Mouse (Mus musculus) heart, embryonic 12.5 days (tissue): ENCODE results near the gene Tnfaip1. TPM values are rescaled to one million over a fixed set of nuclear protein-coding genes. Genes with fewer than 3 reads are reported as not detected.

Source experiments
- ATAC-seq: fragments of 200-750 bp; cut with Nextera tagmentation; 2 replicates; pipeline ENCODE4 v1.8.0; 2017; ENCODE audit warnings: moderate TSS enrichment, moderate library complexity; ENCODE audit not compliant: insufficient number of reproducible peaks, low FRiP score
- H3K27ac ChIP-seq: fragments of 300-500 bp; sonication (generic); 2 replicates; pipeline ENCODE4 v1.5.1; 2016; ENCODE audit warnings: mild to moderate bottlenecking, moderate library complexity; ENCODE audit not compliant: poor library complexity, severe bottlenecking
- H3K27me3 ChIP-seq: fragments of 300-500 bp; sonication (generic); replicated peaks from 2 replicates; pipeline ENCODE4 v1.6.1; 2016; ENCODE audit warnings: mild to moderate bottlenecking, moderate library complexity
- H3K36me3 ChIP-seq: fragments of 300-500 bp; sonication (generic); 2 replicates; pipeline ENCODE4 v1.6.1; 2016; ENCODE audit warnings: mild to moderate bottlenecking, moderate library complexity
- H3K4me1 ChIP-seq: fragments of 300-500 bp; sonication (generic); replicated peaks from 2 replicates; pipeline ENCODE4 v1.6.1; 2016; ENCODE audit warnings: mild to moderate bottlenecking
- H3K4me2 ChIP-seq: fragments of 300-500 bp; sonication (generic); 2 replicates; pipeline ENCODE4 v1.6.1; 2016; ENCODE audit warnings: mild to moderate bottlenecking, moderate library complexity
- H3K4me3 ChIP-seq: fragments of 300-500 bp; sonication (generic); 2 replicates; pipeline ENCODE4 v1.5.1; 2016; ENCODE audit warnings: mild to moderate bottlenecking
- H3K9ac ChIP-seq: fragments of 300-500 bp; sonication (generic); 2 replicates; pipeline ENCODE4 v1.6.1; 2016; ENCODE audit warnings: mild to moderate bottlenecking, moderate library complexity
- H3K9me3 ChIP-seq: fragments of 300-500 bp; sonication (generic); replicated peaks from 2 replicates; pipeline ENCODE4 v1.6.1; 2016; ENCODE audit warnings: mild to moderate bottlenecking, moderate library complexity
- WGBS: fragments of 180-500 bp; shearing (Covaris S2); methylation state at CpG from one replicate; pipeline ENCODE4 v1.1.7; 2016; 5-methylcytosine and 5-hydroxymethylcytosine counted together
- polyA plus RNA-seq: library from polyadenylated mRNA; unstranded; fragments of >200 nt; fragmentation: Nextera tagmentation; extraction: Ambion mirVana; gene quantifications from 2 replicates; pipeline ENCODE4 v1.2.1, GENCODE M21; 2016

Tnfaip1 gene
- polyA plus RNA-seq, 1 experiment from 2014 or later = 80.1 TPM

DNA sequence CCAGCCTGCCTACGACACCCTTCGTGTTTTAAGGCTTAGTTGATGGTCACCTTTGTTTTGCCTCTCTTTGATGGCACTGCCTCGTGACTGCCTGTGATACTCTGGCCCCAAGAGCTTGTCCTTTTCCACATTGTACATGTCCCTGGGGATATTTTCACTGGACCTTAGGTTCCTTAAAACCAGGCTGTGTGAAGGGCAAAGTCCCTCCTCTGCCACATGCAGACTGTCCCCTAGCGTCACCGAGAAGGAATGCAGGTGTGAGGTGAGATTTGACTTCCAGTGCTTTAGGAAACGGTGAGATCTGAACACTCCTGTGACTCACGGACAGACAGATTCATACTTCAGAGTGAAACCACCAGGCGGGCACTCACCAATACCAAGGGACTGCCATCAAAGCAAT lies 21.1 kb upstream of the Tnfaip1 start:
- no peaks in the 10 kb centered on the region for H3K36me3 ChIP-seq
- peaks cover 17% of the 10 kb centered on the region for H3K4me1 ChIP-seq
- no peak overlapping the region for H3K27ac ChIP-seq
- 0 out of 2 replicates have a peak, but pooled peaks cover 3% of the 10 kb centered on the region for H3K9me3 ChIP-seq
- no peak overlapping the region for H3K4me2 ChIP-seq
- ATAC-seq = no peak
- no peak overlapping the region for H3K4me3 ChIP-seq
- H3K27me3 ChIP-seq = no peaks in the 10 kb centered on the region
- no peak overlapping the region for H3K9ac ChIP-seq
- WGBS = 60% methylated on average over 8 of the region's 8 CpGs

DNA sequence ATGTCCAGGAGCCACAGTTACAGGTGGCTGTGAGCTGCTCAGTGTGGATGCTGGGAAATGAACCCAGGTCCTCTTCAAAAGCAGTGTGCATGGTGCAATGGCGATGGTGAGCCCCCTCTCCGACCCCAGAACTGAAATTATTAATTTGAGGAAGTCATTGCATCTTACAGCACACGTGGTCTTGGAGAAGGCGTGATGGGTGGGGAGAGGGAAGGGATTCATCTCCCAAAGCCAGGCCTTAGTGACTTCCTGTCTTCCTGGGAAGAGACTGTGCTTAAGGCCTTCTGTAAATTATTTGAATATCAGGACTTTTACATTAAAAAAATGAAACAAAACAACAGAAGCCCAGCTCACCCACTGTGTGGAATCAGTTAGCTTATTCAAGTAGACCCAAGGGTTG lies 19.9 kb upstream of the Tnfaip1 start:
- ATAC-seq = no peak
- Histone ChIP-seq H3K9me3 (0 out of 2 replicates have a peak, but pooled peaks cover 3% of the 10 kb centered on the region), H3K4me3 (no peak overlapping the region), H3K27me3 (no peaks in the 10 kb centered on the region), H3K4me2 (no peak overlapping the region), H3K27ac (peak overlapping the region; percentile 70; the same call in 1 of the 2 replicates), H3K4me1 (peaks cover 18% of the 10 kb centered on the region), H3K36me3 (no peaks in the 10 kb centered on the region), H3K9ac (no peak overlapping the region)
- 76% methylated on average over 4 of the region's 4 CpGs for WGBS

DNA sequence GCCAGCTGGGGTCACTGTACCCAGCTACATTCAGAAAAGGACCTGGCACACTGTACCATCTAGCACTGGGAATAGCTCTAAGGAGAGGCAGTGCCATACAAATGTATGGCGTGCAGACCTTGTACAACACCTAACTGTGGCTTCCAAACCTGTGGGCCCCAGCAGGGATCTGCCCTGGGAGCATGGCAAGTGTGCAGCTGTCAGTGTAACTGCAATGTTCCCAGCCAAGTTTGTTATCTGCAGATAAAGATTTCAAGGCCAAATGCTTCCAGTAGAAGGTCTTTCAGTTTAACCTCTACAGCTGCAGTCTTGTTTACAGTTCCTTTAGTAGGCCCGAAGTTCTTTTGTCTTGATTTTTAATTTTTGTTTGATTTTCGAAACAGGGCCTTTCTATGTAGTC lies 19.5 kb upstream of the Tnfaip1 start:
- H3K27ac ChIP-seq = peak overlapping the region; percentile 70
- H3K4me2 ChIP-seq = no peak overlapping the region
- no peaks in the 10 kb centered on the region for H3K27me3 ChIP-seq
- no peak overlapping the region for H3K4me3 ChIP-seq
- no peaks in the 10 kb centered on the region for H3K36me3 ChIP-seq
- H3K9ac ChIP-seq = 0 out of 2 replicates have a peak overlapping the region, but pooled peaks have one; percentile 27
- H3K9me3 ChIP-seq = 0 out of 2 replicates have a peak, but pooled peaks cover 3% of the 10 kb centered on the region
- peaks cover 21% of the 10 kb centered on the region for H3K4me1 ChIP-seq
- no peak for ATAC-seq
- 57% methylated on average over 3 of the region's 3 CpGs for WGBS

DNA sequence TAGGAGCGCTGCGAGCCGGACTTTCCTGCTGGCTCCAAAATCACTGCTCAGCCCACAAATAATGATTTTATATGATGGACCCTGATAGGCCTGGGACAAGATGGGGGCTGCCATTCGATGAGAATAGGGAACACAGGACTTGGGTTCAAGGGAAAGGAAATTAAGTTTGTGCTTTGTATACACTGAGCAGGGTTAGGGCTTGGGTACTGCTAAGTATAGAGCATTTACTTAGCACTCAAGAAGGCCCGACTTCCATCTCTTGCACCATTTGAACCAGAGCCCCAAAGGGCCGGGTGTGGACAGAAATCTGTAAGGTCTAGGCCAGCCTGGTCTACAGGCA lies 14.9 kb upstream of the Tnfaip1 start:
- H3K4me1 ChIP-seq = peaks cover 30% of the 10 kb centered on the region
- H3K4me3 ChIP-seq = peak overlapping the region; percentile 59
- H3K9me3 ChIP-seq = 0 out of 2 replicates have a peak, but pooled peaks cover 3% of the 10 kb centered on the region
- peak overlapping the region; percentile 29; the same call in 1 of the 2 replicates for H3K27ac ChIP-seq
- no peaks in the 10 kb centered on the region for H3K36me3 ChIP-seq
- H3K4me2 ChIP-seq = peak overlapping the region; percentile 74
- WGBS = 35% methylated on average over 6 of the region's 6 CpGs
- peak overlapping the region; percentile 73; the same call in 1 of the 2 replicates for H3K9ac ChIP-seq
- H3K27me3 ChIP-seq = no peaks in the 10 kb centered on the region
- ATAC-seq = peak; percentile 1; the same call in 1 of the 2 replicates

DNA sequence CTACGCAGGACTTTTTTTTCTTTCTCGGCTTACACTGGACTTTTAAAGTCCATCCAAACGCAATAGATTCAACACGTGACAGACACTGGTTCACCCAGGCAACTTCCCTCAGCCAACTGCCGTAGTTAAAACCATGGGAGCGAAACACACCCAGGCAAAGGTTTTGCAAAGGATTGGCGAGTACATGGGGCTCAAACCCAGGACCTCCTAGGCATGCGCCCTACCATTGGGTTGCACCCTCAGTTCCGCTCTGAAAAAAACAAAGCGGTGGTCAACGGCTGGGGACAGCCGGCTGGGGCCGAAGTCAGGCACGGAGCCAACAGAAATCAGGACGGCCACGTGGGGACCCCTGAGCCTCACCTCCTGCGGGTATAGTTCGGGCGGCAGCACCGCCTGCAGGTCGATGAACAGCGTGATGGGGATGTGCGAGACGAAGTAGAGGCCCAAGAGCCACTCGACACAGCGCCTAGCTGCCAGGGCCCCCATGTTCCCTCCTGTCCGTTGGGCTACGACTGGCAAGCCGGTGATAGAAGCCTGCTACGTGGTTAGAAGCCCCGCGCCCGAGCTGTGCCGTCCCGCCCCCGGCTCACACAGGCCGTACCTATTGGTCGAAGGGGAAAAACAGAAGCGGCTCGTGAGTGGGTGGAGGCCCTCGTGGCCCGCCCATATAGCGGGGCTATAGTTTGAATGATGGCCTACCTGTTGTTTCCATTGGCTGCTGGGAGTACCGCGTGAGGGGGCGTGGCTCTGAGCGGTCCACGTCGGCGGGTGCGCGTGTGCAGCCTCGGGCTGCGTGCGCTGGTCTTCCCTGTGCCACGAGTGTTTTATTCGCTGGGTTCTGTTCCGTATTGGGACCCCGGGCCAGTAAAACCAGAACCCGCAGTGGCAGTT lies 14.3 kb upstream of the Tnfaip1 start, which contains the start of gene Tmem97:
Tmem97 (minus strand) TSS at position 610 of the 891 bp plus-strand sequence.
- Histone ChIP-seq H3K9ac (peak within 1 kb of the TSS; percentile 73), H3K4me2 (peak within 1 kb of the TSS; percentile 74), H3K9me3 (0 out of 2 replicates have a peak, but pooled peaks cover 3% of the 10 kb centered on the region), H3K4me3 (peak within 1 kb of the TSS; percentile 59), H3K4me1 (peaks cover 24% of the 10 kb centered on the region), H3K36me3 (peaks cover 4% of the 10 kb centered on the region), H3K27ac (peak within 1 kb of the TSS; percentile 70), H3K27me3 (no peaks in the 10 kb centered on the region)
- peak; percentile 100 for ATAC-seq
- under 1% methylated on average over 60 of the region's 60 CpGs for WGBS

DNA sequence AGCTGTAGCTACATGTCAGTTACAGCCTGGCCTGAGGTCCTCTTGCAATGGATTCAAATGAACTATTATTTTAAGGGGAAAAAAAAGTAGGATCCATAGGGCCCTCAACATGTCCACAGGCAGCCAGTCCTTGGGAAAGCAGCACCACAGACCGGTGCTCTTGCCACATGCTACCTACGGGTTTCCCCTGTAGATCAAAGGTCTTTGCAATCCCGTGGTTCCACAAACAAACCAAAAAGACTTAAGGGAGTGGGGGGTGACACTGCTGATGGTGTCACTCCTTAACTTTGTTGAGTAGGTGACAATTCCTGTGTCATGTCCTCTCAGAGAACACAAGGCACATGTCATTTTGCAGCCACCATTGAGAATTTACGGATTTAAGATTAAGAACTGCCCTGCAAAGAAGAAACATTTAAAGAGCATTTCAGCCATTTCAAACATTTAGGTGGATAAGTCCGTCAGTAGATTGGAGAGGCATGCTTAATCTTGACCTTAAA lies 13.4 kb upstream of the Tnfaip1 start:
- H3K36me3 ChIP-seq = peaks cover 10% of the 10 kb centered on the region
- peak overlapping the region; percentile 59 for H3K4me3 ChIP-seq
- H3K9ac ChIP-seq = peak overlapping the region; percentile 70
- 0 out of 2 replicates have a peak, but pooled peaks cover 3% of the 10 kb centered on the region for H3K9me3 ChIP-seq
- ATAC-seq = no peak
- H3K27me3 ChIP-seq = no peaks in the 10 kb centered on the region
- WGBS = 3% methylated on average over 5 of the region's 5 CpGs
- H3K4me2 ChIP-seq = peak overlapping the region; percentile 74
- peaks cover 17% of the 10 kb centered on the region for H3K4me1 ChIP-seq
- H3K27ac ChIP-seq = no peak overlapping the region

DNA sequence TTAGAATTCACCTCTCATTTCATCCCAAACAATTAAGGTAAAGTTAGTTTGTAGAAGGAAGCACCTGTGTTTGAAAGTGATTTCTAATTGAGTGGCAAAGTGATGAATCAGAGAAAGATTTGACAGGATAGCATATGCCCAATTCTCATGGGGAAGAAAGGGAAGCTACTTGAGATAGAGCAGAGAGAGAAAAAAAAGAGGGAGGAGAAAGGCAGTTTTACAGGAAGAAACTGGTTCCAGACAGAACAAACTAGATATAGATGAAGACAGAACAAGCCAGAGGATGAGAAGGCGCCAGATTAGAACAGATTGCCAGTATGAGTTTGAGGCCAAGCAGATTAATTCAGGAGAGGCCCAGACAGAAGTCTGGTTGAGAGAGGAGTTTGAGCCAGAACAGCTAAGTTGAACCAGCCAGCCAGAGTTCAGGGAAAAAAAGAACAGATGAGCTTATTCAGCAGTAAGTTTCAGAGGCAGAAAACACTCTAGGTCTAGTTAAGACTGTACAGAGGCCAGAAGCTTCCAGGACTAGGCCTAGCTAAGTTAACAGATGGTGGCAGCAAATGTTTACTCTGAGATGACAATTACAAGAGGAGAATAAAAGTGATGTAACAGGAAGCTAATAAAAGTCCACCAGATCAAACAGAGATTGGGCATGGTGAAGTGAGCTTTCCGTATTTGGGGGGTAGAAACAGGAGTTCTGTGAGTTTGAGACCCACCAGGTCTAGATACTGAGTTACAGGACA lies 11.8 kb upstream of the Tnfaip1 start:
- Histone ChIP-seq H3K36me3 (peaks cover 24% of the 10 kb centered on the region), H3K4me3 (no peak overlapping the region), H3K9ac (no peak overlapping the region), H3K27ac (no peak overlapping the region), H3K9me3 (no peaks in the 10 kb centered on the region), H3K4me2 (no peak overlapping the region), H3K27me3 (no peaks in the 10 kb centered on the region), H3K4me1 (peaks cover 17% of the 10 kb centered on the region)
- ATAC-seq = no peak
- 81% methylated on average over 2 of the region's 2 CpGs for WGBS

DNA sequence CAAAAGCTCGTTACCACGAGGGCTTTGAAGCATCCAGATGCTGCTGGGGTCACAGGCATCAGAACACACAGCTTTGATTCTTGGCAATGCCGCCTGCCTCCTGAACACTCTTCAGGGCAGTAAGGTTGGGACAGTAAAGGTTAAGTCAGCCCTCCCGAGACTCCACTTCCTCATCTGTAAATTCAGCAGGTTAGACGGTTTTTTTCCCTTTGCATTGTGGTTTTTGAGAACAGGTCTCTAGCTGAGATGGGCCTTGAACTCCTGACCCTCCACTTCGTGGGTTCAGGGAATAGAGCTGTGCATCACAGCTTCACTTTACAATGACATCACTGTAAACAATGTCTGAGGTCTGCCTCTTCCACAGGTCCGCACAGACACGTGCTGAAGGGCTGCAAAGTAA lies 9.0 kb upstream of the Tnfaip1 start:
- Histone ChIP-seq H3K9me3 (no peaks in the 10 kb centered on the region), H3K4me1 (peaks cover 13% of the 10 kb centered on the region), H3K36me3 (peaks cover 49% of the 10 kb centered on the region), H3K9ac (no peak overlapping the region), H3K27ac (no peak overlapping the region), H3K27me3 (no peaks in the 10 kb centered on the region), H3K4me2 (no peak overlapping the region), H3K4me3 (no peak overlapping the region)
- 61% methylated on average over 8 of the region's 8 CpGs for WGBS
- ATAC-seq = no peak

DNA sequence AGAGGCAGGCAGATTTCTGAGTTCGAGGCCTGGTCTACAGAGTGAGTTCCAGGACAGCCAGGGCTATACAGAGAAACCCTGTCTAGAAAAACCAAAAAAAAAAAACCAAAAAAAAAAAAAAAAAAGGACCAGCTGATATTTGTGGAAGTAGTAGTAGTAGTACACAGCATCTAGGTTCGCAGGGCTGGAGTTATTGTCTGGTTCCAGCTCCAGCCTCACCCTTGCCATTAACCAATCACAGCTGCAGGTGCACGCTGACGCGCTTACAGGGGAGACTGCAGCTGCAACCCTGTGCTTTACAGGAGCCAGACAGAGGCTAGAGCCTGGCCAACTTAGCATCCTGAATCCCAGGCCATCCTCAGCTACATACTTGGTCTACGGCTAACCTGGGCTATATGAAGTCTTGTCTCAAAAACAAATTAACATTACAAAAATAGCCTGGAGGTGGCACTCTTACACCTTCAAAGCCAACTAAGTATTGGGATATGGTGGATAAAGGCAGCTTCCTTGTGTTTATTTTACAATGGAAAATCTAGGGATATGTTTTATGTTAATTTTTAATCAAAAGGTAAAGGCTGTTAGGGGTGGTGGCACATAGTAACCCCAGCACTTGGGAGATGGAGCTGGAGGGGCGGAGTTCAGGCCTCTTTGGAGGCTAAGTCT lies 8.4 kb upstream of the Tnfaip1 start:
- WGBS = 92% methylated on average over 7 of the region's 7 CpGs
- H3K27me3 ChIP-seq = no peaks in the 10 kb centered on the region
- H3K9me3 ChIP-seq = no peaks in the 10 kb centered on the region
- no peak overlapping the region for H3K4me2 ChIP-seq
- H3K4me3 ChIP-seq = no peak overlapping the region
- ATAC-seq = no peak
- peaks cover 11% of the 10 kb centered on the region for H3K4me1 ChIP-seq
- no peak overlapping the region for H3K9ac ChIP-seq
- H3K36me3 ChIP-seq = peaks cover 53% of the 10 kb centered on the region
- H3K27ac ChIP-seq = no peak overlapping the region

DNA sequence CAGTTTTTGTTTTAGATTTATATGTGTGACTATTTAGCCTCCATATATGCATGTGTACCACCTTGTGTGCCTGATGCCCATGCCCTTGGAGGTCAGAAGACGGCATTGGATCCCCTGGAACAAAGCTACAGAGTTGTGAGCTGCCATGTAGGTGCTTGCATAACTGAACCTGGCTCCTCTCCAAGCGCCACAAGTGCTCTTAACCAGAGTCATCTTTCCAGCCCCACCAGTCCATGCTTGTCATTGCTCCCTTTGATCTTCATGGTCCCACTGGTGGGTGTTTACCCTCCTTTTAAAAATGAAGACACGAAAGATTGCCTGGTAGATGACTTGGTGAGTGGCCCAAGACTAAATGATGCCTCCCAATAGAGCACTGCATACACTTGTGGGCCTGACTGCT lies 4.2 kb upstream of the Tnfaip1 start:
- no peaks in the 10 kb centered on the region for H3K27me3 ChIP-seq
- no peaks in the 10 kb centered on the region for H3K9me3 ChIP-seq
- no peak overlapping the region for H3K4me3 ChIP-seq
- H3K27ac ChIP-seq = no peak overlapping the region
- 83% methylated on average over 3 of the region's 3 CpGs for WGBS
- ATAC-seq = no peak
- no peak overlapping the region for H3K4me2 ChIP-seq
- H3K36me3 ChIP-seq = peaks cover 61% of the 10 kb centered on the region
- H3K9ac ChIP-seq = no peak overlapping the region
- H3K4me1 ChIP-seq = peaks cover 12% of the 10 kb centered on the region
